Mouse (Mus musculus) embryonic fibroblast, embryonic 13.5 days (primary cell): ENCODE measurements at regions not wholly inside any gene's neighbourhood (a gene's known extent, or its start where the extent isn't known, plus 50 kb on each side); places are given as distances from the start of the nearest gene placed in this dataset.

Source experiments
- CTCF ChIP-seq: IDR thresholded peaks from 2 replicates; pipeline ENCODE4 v1.5.1; 2011; ENCODE audit warnings: mild to moderate bottlenecking, control low read depth, low read length, moderate library complexity, borderline replicate concordance; ENCODE audit not compliant: insufficient read depth
- POLR2A ChIP-seq: IDR thresholded peaks from 2 replicates; pipeline ENCODE4 v1.6.1; 2011; ENCODE audit warnings: low read depth, mild to moderate bottlenecking, control low read depth, low read length, moderate library complexity

GRCm38 (mm10) chr3:9153690-9154089 is 456.2 kb downstream of the Zfp704 start:
- TF ChIP-seq CTCF (no peak), POLR2A (no peak)
